Mouse (Mus musculus): Measurements from ENCODE around the gene Pygo2. TPM values are rescaled to one million over a fixed set of nuclear protein-coding genes. Genes with fewer than 3 reads are reported as not detected.

Gene Pygo2
- polyA plus RNA-seq, 1 experiment from 2014 or later = 33.3 TPM

DNA sequence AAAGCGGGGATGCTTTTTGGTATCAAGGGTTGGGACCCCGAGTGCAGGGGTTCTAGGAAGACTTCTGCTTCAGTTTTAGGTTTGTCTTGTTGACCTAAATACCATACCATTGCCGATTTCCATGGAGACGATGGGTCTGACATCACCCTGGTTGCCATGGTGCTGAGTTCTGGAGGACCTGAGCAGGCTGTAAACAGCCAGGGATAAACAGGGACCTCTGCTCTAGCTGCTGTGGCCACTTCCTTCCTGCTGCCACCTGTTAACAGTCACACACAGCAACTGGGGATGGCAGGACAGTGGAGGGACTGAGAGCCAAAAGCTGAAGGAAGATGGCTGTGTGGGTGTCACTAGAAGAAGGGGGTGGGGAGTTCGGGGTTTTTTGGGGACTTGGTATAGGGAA, 7.3 kb downstream of the Pygo2 start:
- 32% methylated on average over 5 of the region's 5 CpGs for WGBS
- H3K27me3 ChIP-seq (ENCODE audit: control insufficient read depth, insufficient read depth, low read depth, low read length) = no peaks in the 10 kb centered on the region
- H3K4me1 ChIP-seq (replicated peaks; ENCODE audit: control insufficient read depth, insufficient read depth, low read length) = peaks cover 12% of the 10 kb centered on the region
- ATAC-seq (ENCODE audit: low read depth) = no peak
- peak overlapping the region; percentile 59 for H3K4me2 ChIP-seq (ENCODE audit: low read depth, low read length)
- H3K4me3 ChIP-seq (ENCODE audit: low read length) = peak overlapping the region; percentile 67
- H3K9me3 ChIP-seq (ENCODE audit: control insufficient read depth, low read length) = no peaks in the 10 kb centered on the region
- H3K9ac ChIP-seq (ENCODE audit: low read length) = peak overlapping the region; percentile 73
- H3K36me3 ChIP-seq (ENCODE audit: control insufficient read depth, insufficient read depth, low read length) = peaks cover 20% of the 10 kb centered on the region
- peak overlapping the region; percentile 39 for H3K27ac ChIP-seq (ENCODE audit: low read length)

DNA sequence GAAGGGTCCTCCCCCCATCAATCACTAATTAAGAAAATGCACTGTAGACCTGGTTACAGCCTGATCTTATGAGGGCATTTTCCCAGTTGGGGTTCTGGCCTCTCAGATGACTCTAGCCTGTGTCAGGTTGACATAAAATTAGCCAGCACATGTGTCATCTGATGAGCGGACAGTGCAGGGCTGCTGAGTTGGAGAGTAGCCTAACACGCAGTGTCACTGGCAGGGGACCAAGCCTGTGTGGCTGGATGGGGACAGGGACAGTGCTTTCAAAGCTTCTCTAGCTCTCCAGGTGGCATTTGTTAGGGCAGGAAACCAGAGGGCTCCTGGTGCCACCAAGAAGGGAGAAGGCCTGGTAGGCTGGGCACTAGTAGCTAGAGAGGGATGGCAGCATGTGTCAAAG, 10.7 kb downstream of the Pygo2 start:
- Histone ChIP-seq H3K9me3 (ENCODE audit: control insufficient read depth, low read length) (no peaks in the 10 kb centered on the region), H3K36me3 (ENCODE audit: control insufficient read depth, insufficient read depth, low read length) (no peaks in the 10 kb centered on the region; the same call in 1 of the 2 replicates), H3K4me3 (ENCODE audit: low read length) (no peak overlapping the region), H3K27ac (ENCODE audit: low read length) (no peak overlapping the region), H3K9ac (ENCODE audit: low read length) (no peak overlapping the region), H3K4me2 (ENCODE audit: low read depth, low read length) (no peak overlapping the region), H3K27me3 (ENCODE audit: control insufficient read depth, insufficient read depth, low read depth, low read length) (no peaks in the 10 kb centered on the region), H3K4me1 (replicated peaks; ENCODE audit: control insufficient read depth, insufficient read depth, low read length) (peaks cover 12% of the 10 kb centered on the region)
- WGBS = 83% methylated on average over 2 of the region's 2 CpGs
- no peak for ATAC-seq (ENCODE audit: low read depth)

DNA sequence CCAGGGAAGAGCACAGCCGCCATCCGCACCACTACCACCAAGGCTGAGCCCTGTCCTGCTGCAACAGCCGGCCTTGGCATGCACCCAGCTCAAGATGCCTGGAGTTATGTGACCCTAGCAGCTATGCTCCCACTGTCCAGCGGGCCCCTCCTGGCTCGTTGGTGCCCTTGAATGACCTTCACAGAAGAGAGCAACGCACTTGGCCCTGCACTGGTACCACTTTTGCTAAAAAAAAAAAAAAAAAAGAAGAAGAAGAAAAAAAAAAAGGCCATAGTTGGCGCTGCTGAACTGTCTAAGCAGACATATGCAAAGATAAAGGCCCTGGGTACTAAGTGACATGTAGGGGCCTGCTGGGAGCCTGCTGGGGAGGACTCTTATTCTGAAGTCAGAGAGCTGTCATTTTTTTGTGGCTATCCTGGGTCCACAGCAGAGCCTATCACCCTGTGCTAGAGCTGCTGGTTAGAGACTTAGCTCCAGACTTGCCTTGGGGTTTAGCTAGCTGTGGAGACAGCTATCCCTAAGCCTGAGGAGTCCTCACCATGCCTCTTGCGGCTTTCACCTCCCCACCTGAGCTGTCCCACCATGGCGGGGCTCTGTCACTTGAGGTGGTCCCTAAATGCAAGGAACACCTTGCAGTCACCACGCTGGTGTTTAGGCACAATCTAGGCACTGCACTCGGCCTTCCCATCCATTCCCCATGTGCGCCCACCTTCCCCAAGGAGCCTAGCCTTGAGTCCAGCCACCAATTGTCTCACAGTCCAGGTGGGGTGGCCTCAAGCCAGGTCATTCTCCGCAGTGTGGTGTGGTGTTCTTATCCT, 18.9 kb downstream of the Pygo2 start:
- Histone ChIP-seq H3K4me3 (ENCODE audit: low read length) (no peak overlapping the region), H3K27ac (ENCODE audit: low read length) (peak overlapping the region; percentile 19; the same call in 1 of the 2 replicates), H3K9me3 (ENCODE audit: control insufficient read depth, low read length) (no peaks in the 10 kb centered on the region), H3K27me3 (ENCODE audit: control insufficient read depth, insufficient read depth, low read depth, low read length) (no peaks in the 10 kb centered on the region), H3K9ac (ENCODE audit: low read length) (no peak overlapping the region), H3K4me1 (replicated peaks; ENCODE audit: control insufficient read depth, insufficient read depth, low read length) (peaks cover 23% of the 10 kb centered on the region), H3K36me3 (ENCODE audit: control insufficient read depth, insufficient read depth, low read length) (no peaks in the 10 kb centered on the region), H3K4me2 (ENCODE audit: low read depth, low read length) (peak overlapping the region; percentile 4)
- 45% methylated on average over 13 of the region's 13 CpGs for WGBS
- peak; percentile 82 for ATAC-seq (ENCODE audit: low read depth)

DNA sequence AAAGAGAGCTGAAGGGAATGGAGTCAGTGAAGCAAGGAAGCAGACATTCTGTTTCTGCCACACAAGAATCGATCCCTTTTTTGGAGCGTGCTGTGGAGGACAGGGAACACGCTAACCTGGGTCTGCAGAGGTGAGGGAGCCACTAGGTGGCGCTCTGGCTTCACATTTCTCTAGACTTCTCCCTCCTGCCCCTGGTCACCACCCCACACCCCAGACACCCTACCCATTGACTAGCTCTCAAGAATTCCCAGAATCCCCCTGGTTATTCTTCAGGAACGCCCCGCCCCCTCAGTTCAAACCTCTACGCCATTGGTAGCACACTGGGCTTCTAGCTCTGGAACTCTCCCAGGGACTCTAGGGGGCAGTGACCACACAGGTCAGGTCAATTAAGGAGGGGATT, 19.5 kb downstream of the Pygo2 start:
- no peak overlapping the region for H3K4me2 ChIP-seq (ENCODE audit: low read depth, low read length)
- H3K9me3 ChIP-seq (ENCODE audit: control insufficient read depth, low read length) = no peaks in the 10 kb centered on the region
- no peaks in the 10 kb centered on the region for H3K27me3 ChIP-seq (ENCODE audit: control insufficient read depth, insufficient read depth, low read depth, low read length)
- no peak overlapping the region for H3K27ac ChIP-seq (ENCODE audit: low read length)
- H3K36me3 ChIP-seq (ENCODE audit: control insufficient read depth, insufficient read depth, low read length) = no peaks in the 10 kb centered on the region
- no peak overlapping the region for H3K4me3 ChIP-seq (ENCODE audit: low read length)
- 53% methylated on average over 7 of the region's 7 CpGs for WGBS
- H3K4me1 ChIP-seq (replicated peaks; ENCODE audit: control insufficient read depth, insufficient read depth, low read length) = peaks cover 23% of the 10 kb centered on the region
- H3K9ac ChIP-seq (ENCODE audit: low read length) = no peak overlapping the region
- ATAC-seq (ENCODE audit: low read depth) = peak; percentile 63

DNA sequence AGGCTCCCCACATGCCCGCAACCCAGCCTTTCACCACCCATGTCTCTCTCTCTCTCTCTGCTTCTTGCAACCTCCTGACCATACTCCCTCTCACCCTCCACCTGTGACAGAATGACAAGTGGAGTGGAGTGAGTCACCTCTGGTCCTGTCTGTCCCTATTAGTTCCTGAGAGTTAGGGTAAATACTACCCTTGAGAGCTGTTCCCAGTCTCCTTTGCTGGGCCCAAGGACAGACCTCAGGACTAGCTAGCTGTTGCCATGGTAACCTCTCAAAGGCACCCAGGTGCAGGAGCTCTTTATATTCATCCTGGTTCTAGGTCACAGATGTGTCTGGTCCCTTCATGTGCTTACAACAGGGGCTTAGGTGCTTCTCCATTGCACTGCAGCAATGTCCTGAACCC, 21.9 kb downstream of the Pygo2 start:
- peak; percentile 59 for ATAC-seq (ENCODE audit: low read depth)
- peaks cover 23% of the 10 kb centered on the region for H3K4me1 ChIP-seq (replicated peaks; ENCODE audit: control insufficient read depth, insufficient read depth, low read length)
- no peaks in the 10 kb centered on the region for H3K36me3 ChIP-seq (ENCODE audit: control insufficient read depth, insufficient read depth, low read length)
- no peaks in the 10 kb centered on the region for H3K27me3 ChIP-seq (ENCODE audit: control insufficient read depth, insufficient read depth, low read depth, low read length)
- H3K4me3 ChIP-seq (ENCODE audit: low read length) = no peak overlapping the region
- peak overlapping the region; percentile 32; the same call in 1 of the 2 replicates for H3K27ac ChIP-seq (ENCODE audit: low read length)
- 54% methylated on average over 1 of the region's 1 CpGs for WGBS
- no peaks in the 10 kb centered on the region for H3K9me3 ChIP-seq (ENCODE audit: control insufficient read depth, low read length)
- H3K4me2 ChIP-seq (ENCODE audit: low read depth, low read length) = no peak overlapping the region
- H3K9ac ChIP-seq (ENCODE audit: low read length) = no peak overlapping the region

DNA sequence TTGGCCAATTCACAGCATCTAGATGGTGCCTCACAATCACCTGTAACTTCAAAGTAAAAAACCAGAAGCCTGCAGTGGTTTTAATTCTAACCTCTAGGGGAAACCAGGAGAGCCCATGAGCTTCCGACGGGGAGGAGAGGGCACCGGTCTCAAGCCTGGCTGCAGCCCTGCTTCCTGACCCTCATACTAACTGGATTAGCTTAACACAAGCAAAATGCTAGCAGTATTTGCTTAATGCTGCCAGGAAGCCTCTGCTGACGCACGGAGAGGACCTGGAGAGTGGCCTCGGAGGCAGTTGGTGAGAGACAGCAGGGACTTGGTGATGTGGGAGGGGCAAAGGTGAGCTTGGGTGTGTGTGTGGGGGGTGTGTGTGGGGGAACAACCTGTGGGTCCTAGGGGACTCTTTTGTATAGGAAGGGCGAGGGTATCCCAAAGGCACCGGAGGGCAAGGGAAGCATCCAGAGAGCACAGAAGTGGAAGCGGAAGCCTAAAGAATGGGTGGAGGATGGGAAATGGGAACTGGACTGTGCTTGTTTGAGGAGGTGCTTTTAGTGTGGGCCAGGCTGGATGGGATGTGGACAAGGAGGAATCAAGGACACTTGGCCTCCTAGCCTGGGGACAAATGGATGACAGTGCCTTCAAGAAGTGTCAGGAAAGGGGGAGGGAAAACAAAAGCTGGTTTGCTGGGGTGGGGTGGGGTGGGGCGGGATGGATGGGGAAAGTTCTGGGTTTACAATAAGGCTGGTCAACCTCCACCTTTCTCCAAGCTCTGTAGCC, 24.6 kb downstream of the Pygo2 start, which contains the start of gene Pmvk:
Pmvk (plus strand) TSS at position 141 of the 777 bp plus-strand sequence.
- H3K4me3 ChIP-seq (ENCODE audit: low read length) = no peak within 1 kb of the TSS
- no peaks in the 10 kb centered on the region for H3K9me3 ChIP-seq (ENCODE audit: control insufficient read depth, low read length)
- H3K4me1 ChIP-seq (replicated peaks; ENCODE audit: control insufficient read depth, insufficient read depth, low read length) = peaks cover 21% of the 10 kb centered on the region
- H3K4me2 ChIP-seq (ENCODE audit: low read depth, low read length) = no peak within 1 kb of the TSS
- H3K36me3 ChIP-seq (ENCODE audit: control insufficient read depth, insufficient read depth, low read length) = no peaks in the 10 kb centered on the region
- WGBS = 49% methylated on average over 10 of the region's 10 CpGs
- ATAC-seq (ENCODE audit: low read depth) = no peak
- H3K9ac ChIP-seq (ENCODE audit: low read length) = no peak within 1 kb of the TSS
- no peaks in the 10 kb centered on the region for H3K27me3 ChIP-seq (ENCODE audit: control insufficient read depth, insufficient read depth, low read depth, low read length)
- no peak within 1 kb of the TSS for H3K27ac ChIP-seq (ENCODE audit: low read length)

DNA sequence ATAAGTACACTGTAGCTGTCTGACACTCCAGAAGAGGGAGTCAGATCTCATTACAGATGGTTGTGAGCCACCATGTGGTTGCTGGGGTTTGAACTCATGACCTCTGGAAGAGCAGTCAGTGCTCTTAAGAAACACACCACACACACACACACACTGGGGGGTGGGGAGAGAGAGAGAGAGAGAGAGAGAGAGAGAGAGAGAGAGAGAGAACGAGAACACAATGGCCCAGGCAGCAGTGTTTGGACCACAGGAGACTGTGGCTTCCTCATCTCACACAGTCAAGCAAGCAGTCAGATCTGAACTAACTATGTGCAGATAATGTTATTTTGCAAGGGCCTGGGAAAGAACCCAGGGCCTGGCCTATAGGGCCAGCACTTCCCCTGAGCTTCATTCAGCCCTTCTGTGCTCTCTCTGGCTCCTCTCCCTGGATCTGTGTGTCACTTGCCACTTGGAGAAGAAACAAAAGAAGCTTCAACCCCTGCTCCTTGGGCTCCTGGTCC, 25.8 kb downstream of the Pygo2 start:
- no peaks in the 10 kb centered on the region for H3K36me3 ChIP-seq (ENCODE audit: control insufficient read depth, insufficient read depth, low read length)
- no peak overlapping the region for H3K4me3 ChIP-seq (ENCODE audit: low read length)
- no peak overlapping the region for H3K27ac ChIP-seq (ENCODE audit: low read length)
- peaks cover 24% of the 10 kb centered on the region for H3K4me1 ChIP-seq (replicated peaks; ENCODE audit: control insufficient read depth, insufficient read depth, low read length)
- WGBS = 83% methylated on average over 1 of the region's 1 CpGs
- H3K9ac ChIP-seq (ENCODE audit: low read length) = no peak overlapping the region
- H3K9me3 ChIP-seq (ENCODE audit: control insufficient read depth, low read length) = no peaks in the 10 kb centered on the region
- ATAC-seq (ENCODE audit: low read depth) = no peak
- no peak overlapping the region for H3K4me2 ChIP-seq (ENCODE audit: low read depth, low read length)
- H3K27me3 ChIP-seq (ENCODE audit: control insufficient read depth, insufficient read depth, low read depth, low read length) = no peaks in the 10 kb centered on the region

DNA sequence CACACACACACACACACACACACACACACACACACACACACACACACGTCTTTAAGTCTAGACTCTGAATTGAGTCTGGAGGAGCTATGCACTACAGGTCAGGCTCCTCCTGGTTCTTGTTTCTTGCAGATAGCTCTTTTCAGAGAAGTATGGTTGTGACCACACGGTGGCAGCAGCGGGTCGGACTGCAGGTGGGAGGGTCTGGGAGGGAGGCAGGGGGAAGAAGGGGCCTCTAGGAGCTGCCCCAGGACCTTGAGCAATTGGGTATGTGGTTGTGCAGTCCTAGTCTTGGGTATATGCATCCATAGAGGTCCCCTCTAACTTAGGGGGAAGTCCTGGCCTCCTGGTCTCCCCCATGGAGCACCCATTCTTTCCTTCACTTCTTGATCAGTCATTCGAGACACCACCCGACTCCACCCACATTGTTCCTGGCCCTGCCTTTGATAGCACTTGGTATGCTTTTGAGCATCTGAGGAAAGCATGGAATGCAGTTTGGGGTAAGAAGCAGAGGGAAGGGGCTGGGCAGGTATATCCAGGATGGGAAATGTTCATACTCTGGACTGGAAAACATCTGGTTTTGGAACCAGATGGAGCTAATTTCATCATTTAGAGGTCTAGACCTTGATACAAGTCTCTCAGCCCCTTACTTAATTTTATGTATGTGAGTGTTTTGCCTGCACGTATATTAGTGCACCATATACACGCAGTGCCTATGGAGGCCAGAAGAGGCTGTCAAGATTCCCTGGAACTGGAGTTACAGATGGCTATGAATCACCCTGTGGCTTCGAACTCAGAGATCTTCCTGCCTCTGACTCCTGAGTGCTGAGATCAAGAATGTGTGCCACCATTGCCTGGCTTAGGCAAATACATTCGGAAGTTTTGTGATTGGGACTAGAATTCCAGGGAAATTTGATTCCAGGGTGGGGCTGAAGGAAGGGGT, 27.0 kb downstream of the Pygo2 start:
- WGBS = 37% methylated on average over 10 of the region's 10 CpGs
- H3K4me2 ChIP-seq (ENCODE audit: low read depth, low read length) = no peak overlapping the region
- no peak overlapping the region for H3K9ac ChIP-seq (ENCODE audit: low read length)
- no peaks in the 10 kb centered on the region for H3K9me3 ChIP-seq (ENCODE audit: control insufficient read depth, low read length)
- no peaks in the 10 kb centered on the region for H3K36me3 ChIP-seq (ENCODE audit: control insufficient read depth, insufficient read depth, low read length)
- no peak overlapping the region for H3K4me3 ChIP-seq (ENCODE audit: low read length)
- ATAC-seq (ENCODE audit: low read depth) = no peak
- no peaks in the 10 kb centered on the region for H3K27me3 ChIP-seq (ENCODE audit: control insufficient read depth, insufficient read depth, low read depth, low read length)
- no peak overlapping the region for H3K27ac ChIP-seq (ENCODE audit: low read length)
- H3K4me1 ChIP-seq (replicated peaks; ENCODE audit: control insufficient read depth, insufficient read depth, low read length) = peaks cover 14% of the 10 kb centered on the region

Measured in lung, embryonic 16.5 days (tissue).